Mouse (Mus musculus): ENCODE data around the gene Ccdc144b. TPM values are rescaled to one million over a fixed set of nuclear protein-coding genes. Genes with fewer than 3 reads are reported as not detected.

Ccdc144b gene
- total RNA-seq, 2 experiments from 2014 or later, result not detected

GRCm38 (mm10) chr3:35964928-35965327 lies 88.4 kb downstream of the Ccdc144b start:
- DNase-seq (ENCODE audit: low spot score in 2 of 2), result no peak
- intact Hi-C loops (cut with DNase I), result no loop called here

GRCm38 (mm10) chr3:35963921-35964320 lies 89.4 kb downstream of the Ccdc144b start:
- DNase-seq (ENCODE audit: low spot score in 2 of 2), result no peak
- intact Hi-C loops (cut with DNase I), result no loop called here

GRCm38 (mm10) chr3:35963401-35963800 lies 89.9 kb downstream of the Ccdc144b start:
- intact Hi-C loops (cut with DNase I), result no loop called here
- DNase-seq (ENCODE audit: low spot score in 2 of 2), result no peak

- intact Hi-C loops (cut with DNase I), result no loop called here
- no peak for DNase-seq (ENCODE audit: low spot score in 2 of 2)
Measured at GRCm38 (mm10) chr3:35962967-35963366, 90.4 kb downstream of the Ccdc144b start.

Other genes starting within 250 kb of the Ccdc144b start
- 10 to 100 TPM; 65.6 to 73.5 TPM for gene Dcun1d1, start 116.1 kb downstream of the Ccdc144b start, total RNA-seq (2021)
- gene Mccc1, start 52.9 kb downstream of the Ccdc144b start, total RNA-seq (2021), result 10 to 100 TPM; 26.8 to 46.7 TPM
- 10 to 100 TPM; 43.8 to 48.4 TPM for gene Acad9, start 12.4 kb upstream of the Ccdc144b start, total RNA-seq (2021)
- gene D3Ertd254e, start 97.5 kb upstream of the Ccdc144b start, total RNA-seq (2021), result 10 to 100 TPM; 17.1 to 20.4 TPM
- gene Qrfpr, start 168.8 kb upstream of the Ccdc144b start, total RNA-seq (2021), result 1 to 10 TPM; 5.1 to 5.2 TPM